Mouse (Mus musculus) layer of hippocampus, adult 8-10 months (tissue): ENCODE data around the gene Igsf9. TPM values are rescaled to one million over a fixed set of nuclear protein-coding genes. Genes with fewer than 3 reads are reported as not detected.

Source experiments
- DNase-seq, 2 experiments: peaks; one replicate each; pipeline ENCODE4 v3.0.0; 2022; ENCODE audit warnings: low spot score in 2 of 2
- total RNA-seq, 4 experiments: library from RNA; stranded (reverse); gene quantifications; 2 replicates each; pipeline ENCODE4 v1.2.4; 2022

Gene Igsf9
- total RNA-seq, 4 experiments from 2014 or later = 4.1 to 6.6 (median 5.3) TPM

DNA sequence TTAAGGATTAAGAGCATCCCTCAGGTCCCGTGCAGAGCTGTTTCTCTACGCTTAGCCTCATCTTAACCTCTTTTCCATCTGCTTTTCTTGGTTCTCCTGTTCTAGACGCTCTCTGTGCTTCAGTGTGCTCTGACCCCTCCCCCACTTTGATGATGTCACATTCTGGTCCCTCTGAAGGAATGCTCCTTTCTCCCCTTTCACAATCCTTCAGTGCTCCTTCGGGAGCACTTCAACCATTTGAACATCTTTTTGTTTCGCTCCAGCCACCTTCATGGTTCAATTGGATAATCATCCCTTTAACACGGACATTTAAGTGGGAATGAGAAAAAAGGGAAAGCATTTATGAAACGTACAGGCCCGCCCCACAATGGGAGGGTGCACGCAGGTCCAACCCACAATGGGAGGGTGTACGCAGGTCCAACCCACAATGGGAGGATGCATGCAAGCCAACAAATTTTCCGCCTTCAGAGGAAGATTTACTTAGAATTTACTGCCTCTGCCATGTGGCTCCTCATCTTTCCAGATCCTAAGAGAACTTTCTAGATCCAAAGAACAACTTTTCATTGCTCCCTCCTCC is 13.2 kb upstream of the Igsf9 start:
- DNase-seq = no peak

DNA sequence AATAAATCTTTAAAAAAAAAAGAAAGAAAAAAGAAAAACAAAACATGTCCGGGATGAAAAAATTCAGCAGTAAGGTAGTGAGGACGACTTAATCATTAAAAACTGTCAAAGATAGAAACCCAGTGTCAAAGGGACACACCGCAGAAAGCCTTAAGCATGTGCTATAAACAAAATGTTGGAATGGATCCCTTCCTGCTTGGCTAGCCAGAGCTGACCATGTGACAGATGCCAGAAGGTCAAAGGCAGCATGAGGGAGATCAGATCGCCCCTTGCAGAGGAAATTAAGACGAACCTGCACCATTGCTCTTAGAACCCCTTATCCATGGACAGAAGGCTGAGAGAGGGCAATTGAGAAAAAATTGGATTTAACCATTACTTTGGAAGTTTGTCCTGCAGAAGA is 12.2 kb upstream of the Igsf9 start:
- no peak for DNase-seq

DNA sequence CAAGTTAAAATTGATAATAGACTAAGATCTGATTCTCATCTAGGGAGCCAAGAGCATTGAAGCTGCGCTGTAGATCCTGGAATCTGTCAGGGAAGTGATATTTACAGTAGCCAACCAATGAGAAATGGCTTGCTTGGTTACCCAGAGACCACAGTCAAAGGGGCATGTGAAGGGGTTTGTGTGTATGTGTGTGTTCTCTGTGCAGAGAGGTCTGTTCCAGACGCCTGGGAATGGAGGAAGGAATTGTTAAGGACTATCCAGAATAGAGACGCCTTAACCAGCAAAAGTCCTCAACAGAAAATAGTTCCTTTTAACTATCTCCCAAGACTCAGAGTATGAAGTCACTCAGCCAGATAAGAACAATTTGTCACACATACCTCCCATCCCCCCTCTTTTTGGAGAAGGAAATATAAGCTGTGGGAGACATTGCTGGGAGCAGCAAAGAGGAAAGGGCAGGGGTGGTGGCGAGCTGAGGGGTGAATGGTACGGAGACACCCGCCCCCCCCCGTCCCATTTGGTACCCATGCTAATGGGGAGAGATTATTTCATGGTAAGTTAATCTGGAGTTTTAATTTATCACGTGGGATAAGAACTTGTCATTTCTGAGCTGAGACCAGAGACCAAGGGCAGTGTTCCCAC is 11.7 kb upstream of the Igsf9 start:
- DNase-seq = no peak

DNA sequence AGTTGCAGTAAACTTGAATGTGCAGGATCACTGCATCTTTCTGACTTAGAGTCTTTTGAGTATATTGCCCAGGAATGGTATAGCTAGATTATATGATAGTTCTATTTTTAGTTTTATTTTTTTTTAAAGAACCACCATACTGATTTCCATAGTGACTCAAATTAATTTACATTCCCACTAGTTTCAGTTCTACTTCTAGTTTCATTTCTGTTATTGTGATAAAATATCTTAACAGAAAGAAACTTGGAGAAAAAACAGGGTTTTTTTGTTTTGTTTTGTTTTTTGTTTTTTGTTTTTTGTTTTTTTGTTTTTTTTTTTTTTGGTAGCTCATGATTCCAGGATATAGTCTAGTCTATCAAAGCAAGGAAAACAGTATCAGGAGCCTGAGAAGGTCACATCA is 8.7 kb upstream of the Igsf9 start:
- DNase-seq = no peak

DNA sequence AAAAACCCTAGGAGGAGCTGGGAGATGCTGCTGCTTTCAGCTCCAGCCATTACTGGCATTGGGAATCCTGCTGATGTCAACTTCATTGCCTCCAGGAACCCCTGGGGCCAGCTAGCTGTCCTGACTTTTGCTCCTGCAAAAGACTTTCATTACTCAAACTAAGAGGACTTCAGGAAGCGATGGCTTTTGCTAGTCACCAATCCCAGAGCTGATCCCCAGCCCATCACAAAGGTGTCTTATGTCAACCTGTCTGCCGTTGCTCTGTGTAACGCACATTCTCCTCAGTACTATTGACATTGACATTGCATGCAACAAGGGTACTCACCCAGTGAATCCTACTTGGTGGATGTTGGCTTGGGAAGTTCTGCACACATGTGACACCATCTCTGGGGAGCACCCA is 7.4 kb upstream of the Igsf9 start:
- DNase-seq = no peak

DNA sequence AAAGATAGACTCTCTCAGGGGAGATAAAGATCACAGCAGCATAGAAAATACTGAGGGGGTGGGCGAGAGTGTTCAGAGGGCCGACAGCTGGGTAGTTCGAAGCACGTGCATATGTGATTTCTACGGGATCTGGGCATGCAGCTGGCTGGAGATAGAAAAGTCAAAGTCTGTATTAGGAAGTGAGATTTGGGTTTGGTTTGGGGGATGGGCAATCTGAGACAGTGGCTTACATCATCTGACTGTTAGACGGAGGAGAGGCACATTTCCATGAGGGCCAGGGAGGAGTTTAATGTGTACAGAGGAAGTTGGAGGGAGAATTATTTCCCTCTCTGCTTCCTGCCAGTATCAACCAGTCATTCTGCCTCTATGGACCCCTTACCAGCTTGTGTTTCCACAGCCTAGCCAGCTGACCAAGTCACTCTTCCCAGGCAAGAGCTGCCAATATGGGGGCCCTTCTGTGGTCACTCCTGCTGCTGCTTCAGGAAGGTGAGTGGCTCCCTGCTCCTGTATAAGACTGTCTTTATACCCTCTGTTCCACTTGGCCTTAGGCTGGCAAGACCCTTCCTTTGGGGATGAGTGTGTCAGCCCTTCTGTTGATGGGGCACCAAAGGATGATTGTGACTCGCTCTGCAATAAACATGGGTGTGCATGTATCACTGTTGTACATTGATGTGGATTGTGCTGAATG is 6.4 kb upstream of the Igsf9 start, which contains the start of gene Slamf9:
Gene Slamf9 (plus strand): TSS at position 305 of the 688 bp plus-strand sequence.
- DNase-seq = no peak

DNA sequence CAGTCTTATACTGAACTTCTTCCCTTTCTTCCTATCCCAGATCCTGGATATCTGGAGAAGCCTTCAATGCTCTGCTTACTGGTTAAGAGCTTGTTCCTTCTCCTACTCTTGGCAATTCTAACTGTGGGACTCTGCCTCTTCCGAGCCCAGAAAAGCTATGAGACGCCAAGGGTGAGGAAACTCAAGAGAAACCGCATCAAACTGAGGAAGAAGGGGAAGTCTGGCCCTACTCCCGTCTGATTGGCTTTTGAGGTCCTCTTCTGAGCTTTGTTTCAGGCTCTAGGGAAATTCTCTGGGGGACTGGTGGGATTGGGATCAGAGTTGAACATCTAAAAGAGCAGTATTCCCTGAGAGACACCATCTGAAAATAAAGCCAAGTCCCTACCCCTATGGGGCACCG is 3.6 kb upstream of the Igsf9 start:
- DNase-seq = no peak

DNA sequence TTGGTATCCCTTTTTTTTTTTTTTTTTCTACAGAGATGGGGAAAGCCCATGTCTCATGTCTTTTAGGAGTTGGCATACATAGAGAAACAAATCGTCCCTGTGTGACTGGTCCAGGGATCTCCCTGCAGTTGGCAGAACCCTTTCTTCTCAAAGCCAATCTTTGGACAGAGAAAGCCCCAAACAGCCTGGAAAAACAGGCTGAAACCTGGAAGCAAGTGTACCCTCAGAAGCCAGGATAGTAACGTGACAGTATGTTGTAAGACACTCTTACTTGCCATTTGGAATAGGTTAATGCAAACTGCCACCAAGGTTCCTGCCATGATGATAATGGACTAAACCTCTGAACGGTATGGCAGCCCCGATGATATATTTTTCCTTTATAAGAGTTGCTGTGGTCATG is 1.2 kb upstream of the Igsf9 start:
- DNase-seq = no peak

DNA sequence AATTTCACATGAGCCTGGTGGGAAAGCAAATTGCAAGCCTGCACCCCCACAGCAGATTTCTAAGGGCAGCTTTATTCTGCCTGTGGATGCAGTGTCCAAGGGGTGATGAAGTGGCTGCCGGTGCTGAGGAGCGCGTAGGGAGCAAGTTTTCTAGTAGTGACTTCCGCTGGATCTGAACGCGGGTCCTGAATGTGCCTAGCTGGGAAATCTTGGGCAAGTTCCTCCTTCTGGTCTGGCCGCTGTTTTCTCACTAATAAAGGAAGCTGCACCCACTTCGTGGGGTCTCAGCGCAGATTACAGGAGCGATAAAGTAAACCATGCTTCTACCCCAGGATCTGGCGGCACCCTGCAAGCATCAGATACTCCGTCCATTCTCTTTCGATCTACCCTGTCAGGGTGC is 477 bp upstream of the Igsf9 start:
- DNase-seq = no peak

DNA sequence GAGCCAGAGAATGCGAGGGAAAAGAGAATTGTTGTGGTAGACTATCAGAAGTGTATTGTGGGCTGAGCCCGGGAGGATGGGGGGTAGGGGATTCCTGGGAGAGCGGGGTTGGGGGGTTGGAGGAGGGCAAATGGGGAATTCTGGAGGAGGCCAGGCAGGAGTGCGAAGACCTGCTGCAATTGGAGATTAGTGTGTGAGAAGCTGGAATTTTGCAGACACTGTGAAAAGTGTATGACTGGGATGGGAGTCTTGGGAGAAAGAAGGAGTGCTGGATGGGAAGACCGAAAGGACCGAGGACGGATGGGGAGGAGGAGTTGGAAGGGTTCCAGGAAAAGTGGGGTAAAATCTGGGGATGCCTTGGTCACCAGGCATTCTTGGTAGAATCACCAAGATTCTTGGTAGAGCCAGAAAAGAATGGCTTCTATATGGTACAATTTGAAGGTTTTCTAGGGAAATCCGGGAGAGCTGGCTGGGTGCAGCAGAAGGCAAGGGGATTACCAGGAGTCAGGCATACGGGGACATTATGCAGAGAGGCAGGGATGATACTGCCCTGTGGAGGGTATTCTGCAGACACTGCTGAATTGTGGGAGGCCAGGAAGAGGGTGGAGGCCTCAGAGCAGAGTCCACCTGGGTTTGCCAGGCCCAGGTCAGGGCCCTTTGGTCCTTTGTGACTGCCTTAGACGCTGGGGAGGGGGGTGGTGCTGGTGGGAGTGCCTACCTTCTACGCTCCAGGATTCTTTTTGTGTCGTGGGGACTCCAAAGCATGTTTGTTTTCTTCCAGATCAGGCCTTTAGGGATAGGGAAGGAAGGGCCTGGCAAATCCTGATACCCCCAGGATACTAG is 1.2 kb downstream of the Igsf9 start:
- DNase-seq = no peak

DNA sequence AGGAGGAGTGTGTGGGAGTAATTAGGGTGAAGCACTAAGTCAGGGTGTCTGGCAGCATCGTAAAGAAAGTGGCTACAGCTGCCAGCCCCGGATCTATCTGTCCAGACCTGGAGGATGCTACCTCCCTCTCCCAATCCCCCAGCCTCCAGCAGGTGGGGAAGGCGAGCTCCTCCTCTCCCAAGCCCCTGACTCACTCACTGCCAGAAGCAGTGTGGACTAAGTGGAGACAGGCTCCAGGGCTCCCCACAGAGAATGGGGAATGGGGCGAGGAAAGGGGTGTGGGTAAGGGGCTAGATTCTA is 1.7 kb downstream of the Igsf9 start:
- DNase-seq = no peak

DNA sequence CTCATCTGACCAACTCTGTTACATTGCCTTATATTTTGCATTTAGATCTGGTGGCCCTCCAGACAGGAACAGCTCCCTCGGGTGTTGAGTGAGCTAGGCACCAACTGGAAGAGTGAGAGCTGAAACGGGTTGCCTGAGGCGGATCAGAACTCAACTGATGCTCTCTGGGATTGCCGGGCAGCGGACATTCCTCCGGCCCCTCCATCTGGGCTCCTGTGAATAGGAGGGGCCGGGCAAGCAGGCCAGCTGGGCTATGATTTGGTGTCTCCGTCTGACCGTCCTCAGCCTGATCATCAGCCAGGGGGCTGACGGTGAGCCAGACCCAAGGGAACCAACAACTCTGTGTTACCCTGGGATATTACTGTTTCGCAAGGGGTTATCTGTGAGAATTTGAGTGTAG is 2.6 kb downstream of the Igsf9 start:
- DNase-seq = no peak

DNA sequence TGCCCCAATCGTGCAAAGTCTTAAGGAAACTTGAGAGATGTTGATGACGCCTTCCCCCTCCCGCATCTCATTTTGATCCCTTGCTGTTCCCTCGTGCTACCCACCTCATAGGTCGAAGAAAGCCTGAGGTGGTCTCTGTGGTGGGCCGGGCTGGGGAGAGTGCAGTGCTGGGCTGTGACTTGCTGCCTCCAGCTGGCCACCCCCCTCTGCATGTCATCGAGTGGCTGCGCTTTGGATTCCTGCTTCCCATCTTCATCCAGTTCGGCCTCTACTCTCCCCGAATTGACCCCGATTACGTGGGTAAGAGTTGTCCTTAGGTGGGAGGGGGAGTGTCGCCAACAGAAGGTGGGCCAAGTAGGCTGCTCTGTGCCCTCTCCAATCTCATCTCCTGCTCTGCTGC is 3.1 kb downstream of the Igsf9 start:
- DNase-seq = no peak

DNA sequence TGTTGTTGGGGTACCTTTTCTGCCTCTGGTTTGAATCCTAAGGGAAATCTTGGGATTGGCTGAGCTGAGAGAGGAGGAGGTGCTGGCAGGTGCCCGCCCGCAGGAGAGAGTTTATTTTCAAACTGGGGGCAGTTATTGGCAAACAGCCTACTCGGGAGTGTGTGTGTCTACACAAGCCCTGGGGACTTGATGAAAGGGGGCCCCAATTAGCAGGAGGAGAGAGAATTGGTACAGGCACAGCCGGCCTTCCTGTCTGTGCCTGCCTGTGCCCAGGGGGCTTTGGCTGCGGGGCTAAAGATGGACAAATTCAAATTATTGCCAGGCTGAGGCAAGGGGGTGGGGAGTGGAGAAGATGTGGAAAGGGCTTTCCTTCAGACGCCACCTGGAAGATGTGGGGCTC is 4.2 kb downstream of the Igsf9 start:
- DNase-seq = no peak

DNA sequence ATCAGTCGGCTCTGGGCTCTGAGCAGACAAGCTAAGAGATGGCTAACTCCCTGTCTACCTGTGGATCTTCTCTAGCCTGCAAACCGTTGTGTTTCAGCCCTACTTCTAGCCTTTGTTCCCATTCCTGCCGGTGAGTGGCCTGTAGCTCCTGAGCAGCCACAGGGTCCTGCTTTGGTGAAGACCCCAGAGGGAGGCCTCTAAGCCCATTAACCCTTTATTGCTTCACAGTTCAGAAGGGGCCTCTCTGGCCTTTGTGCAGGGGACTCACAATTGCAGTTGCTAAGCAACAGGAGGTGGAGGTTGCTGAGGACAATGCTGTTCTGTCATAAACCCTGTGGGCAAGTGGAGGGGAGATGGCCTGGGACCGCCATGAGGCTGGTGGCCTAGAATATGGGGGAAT is 4.6 kb downstream of the Igsf9 start:
- DNase-seq = no peak

DNA sequence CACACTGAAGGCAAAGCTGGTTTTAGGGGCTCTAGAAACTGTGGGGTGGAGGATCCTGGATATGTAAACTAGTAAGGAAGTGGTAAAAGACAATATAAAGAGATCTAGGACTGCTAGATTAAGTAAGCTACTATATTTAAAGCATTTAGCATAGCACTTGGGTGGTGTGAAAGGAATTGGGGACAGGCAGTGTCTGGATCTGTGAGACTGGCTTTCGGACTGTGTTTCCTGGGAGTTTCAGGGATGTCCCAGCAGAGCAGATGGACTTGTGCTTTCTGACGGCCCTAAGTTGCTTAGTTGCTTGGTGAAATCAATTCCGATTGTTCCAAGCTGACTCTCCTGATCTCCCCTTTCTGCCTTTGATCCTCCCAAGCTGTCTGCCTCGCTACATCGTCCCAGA is 5.1 kb downstream of the Igsf9 start:
- no peak for DNase-seq

DNA sequence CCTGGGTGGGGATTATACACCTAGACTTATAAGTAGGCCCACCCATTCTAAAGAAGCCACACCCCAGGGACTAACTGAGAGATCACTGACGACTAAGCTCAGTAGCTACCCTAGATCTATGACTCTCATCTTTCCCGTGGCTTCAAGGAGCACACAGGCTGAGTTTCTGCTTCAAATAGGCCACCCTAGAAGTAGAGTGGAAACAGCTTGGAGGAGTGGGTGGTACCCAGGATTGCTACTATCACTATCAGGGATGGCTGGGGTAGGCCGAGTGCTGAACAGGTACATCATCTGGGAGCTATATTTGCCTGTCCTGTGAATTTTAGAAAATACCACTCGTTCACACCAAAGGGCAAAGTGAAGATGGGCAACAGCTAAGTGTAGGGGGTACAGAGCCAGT is 6.3 kb downstream of the Igsf9 start:
- DNase-seq = no peak

DNA sequence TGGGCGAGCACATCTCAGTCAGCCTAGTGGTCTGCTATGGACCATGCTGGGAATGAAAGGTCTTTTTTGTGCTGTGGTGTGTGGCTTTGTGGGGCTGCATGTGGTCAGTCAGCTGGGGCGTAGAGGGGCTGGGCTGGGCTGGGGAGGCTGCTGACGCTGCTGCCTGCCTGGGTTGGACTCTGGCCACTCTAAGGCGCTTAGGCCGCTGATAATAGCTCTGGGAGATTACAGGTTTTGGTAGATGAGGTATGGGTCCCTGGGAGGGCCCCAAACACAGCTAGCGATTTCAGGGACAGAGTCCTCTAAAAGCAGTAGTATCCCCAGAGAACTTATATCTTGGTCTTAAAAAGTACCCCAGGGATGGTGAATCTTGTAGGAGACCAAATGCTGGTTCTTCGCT is 7.2 kb downstream of the Igsf9 start:
- no peak for DNase-seq

DNA sequence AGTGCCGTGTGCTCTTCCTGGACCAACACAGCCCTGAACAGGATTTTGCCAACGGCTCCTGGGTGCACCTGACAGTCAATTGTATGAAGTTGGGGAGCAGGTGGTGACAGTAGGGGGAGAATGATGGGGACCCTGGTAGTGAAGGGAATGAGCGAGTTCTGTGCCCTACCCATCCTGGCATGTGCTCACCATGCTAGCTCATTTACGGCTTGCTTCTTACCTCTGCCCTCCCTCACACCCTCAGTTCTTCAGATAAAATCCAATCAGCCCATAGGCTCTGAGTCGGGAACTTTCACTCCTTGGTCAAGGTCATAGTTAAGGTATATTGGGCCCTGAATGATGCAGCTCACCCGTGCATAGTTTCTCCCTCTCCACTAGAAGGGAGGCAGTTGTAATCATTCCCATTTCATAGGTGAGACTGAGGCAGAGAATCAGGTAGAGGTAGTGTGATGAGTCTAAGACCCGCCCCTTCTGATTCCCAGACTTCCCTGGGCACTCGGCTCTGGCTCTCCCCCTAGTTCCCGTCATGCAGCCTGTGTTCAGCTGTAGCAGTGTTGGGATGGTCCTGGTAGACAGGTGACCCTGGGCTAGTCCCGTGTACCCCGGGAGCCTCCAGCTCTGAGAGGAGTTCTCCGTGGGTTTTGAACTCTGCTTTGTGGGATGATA is 8.1 kb downstream of the Igsf9 start:
- no peak for DNase-seq

DNA sequence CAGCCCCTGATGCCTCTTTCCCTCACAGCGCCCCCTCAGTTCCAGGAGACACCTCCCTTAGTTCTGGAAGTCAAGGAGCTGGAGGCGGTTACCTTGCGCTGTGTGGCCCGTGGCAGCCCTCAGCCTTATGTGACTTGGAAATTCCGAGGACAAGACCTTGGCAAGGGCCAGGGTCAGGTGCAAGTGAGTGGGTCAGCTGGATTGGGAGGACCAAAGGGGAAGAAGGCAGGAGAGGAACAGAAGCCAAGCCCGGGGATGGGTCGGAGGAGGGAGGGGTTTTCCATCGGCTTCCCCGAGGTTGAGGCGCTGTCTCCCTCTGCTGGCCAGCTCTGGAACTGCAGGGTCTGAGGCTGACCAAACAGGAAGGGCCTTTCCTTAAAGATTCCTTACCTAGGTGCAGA is 8.7 kb downstream of the Igsf9 start:
- peak; percentile 64 to 87 for DNase-seq

DNA sequence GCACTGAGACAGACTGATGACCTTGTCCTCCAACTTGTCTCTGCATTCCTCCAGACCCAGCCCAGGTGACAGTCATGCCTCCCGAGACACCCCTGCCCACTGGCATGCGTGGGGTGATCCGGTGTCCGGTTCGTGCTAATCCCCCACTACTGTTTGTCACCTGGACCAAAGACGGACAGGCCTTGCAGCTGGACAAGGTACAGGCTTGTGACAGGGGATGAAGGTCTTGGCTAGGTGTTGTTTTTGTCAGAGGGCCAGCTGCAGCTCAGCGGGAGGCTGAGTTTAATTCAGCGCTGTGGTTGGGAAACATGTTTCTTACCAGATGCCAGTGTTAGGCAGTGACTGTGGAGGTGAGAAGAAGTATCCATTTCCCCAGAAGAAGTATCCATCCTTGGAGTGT is 10.5 kb downstream of the Igsf9 start:
- no peak for DNase-seq

DNA sequence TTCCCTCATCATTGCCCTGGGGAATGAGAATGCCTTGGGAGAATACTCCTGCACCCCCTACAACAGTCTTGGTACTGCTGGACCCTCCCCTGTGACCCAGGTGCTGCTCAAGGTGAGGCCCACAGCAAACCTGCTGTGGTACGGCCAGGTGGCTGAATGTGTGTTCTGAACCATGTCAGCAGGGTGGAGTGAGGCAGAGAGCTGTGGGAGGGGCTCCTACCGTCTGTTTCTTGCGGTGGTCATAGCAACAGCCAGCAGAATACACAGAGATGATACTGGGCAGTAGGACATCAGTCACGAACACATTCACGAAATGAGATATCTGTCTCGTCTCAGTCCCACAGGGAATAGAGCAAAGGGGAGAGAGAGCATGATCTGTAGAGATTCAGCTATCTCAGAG is 11.9 kb downstream of the Igsf9 start:
- DNase-seq = no peak
